Mouse (Mus musculus): ENCODE data around the gene Osm. TPM values are rescaled to one million over a fixed set of nuclear protein-coding genes. Genes with fewer than 3 reads are reported as not detected.

Osm gene
- total and polyA plus RNA-seq, 3 experiments = 11.0 to 15.1 (median 12.5) TPM

- TF ChIP-seq PAX5 (IDR thresholded peaks at IDR 0.05; ENCODE audit: low read length) (no peak), UBTF (IDR thresholded peaks at IDR 0.05; ENCODE audit: low read depth, low read length) (no peak), JUND (conservative IDR thresholded peaks at IDR 0.05; ENCODE audit: low read depth, low read length) (no peak), ZC3H11A (IDR thresholded peaks at IDR 0.05; ENCODE audit: low read depth, low read length) (no peak), TBP (conservative IDR thresholded peaks at IDR 0.05; ENCODE audit: low read depth, low read length) (no peak), BHLHE40 (IDR thresholded peaks at IDR 0.05; ENCODE audit: low read depth, low read length) (no peak), JUN (IDR thresholded peaks at IDR 0.05; ENCODE audit: insufficient read depth, low read depth, low read length) (no peak), USF1 (IDR thresholded peaks at IDR 0.05; ENCODE audit: low read depth, low read length) (no peak), TCF12 (IDR thresholded peaks at IDR 0.05; ENCODE audit: low read depth, low read length) (no peak), EP300 (IDR thresholded peaks at IDR 0.05; ENCODE audit: low read length) (no peak), NRF1 (IDR thresholded peaks at IDR 0.05; ENCODE audit: low read depth, low read length) (no peak), CHD1 (IDR thresholded peaks at IDR 0.05; ENCODE audit: low read depth, low read length) (no peak), ETS1 (conservative IDR thresholded peaks at IDR 0.05; ENCODE audit: low read depth, low read length) (no peak), ZNF384 (IDR thresholded peaks at IDR 0.05; ENCODE audit: low read depth, low read length) (no peak), CTCF (conservative IDR thresholded peaks at IDR 0.05 in 1 of 2, IDR thresholded peaks at IDR 0.05 in 1 of 2; ENCODE audit: low read depth in 2 of 2, low read length in 2 of 2) (no peak), ELF1 (IDR thresholded peaks at IDR 0.05; ENCODE audit: low read depth, low read length) (no peak), RAD21 (IDR thresholded peaks at IDR 0.05; ENCODE audit: low read depth, low read length) (no peak), SMC3 (IDR thresholded peaks at IDR 0.05; ENCODE audit: low read depth, low read length) (no peak), POLR2AphosphoS2 (IDR thresholded peaks at IDR 0.05; ENCODE audit: low read depth, low read length) (no peak)
- no peak overlapping the region for H3K4me3 ChIP-seq (replicated peaks in 1 of 3; ENCODE audit: low read depth in 2 of 3, low read length in 2 of 3, poor library complexity in 1 of 3)
- H3K79me2 ChIP-seq (replicated peaks; ENCODE audit: control insufficient read depth, extremely low read depth, insufficient read depth, poor library complexity, severe bottlenecking) = peaks cover 26% of the 10 kb centered on the region
- H3K36me3 ChIP-seq (replicated peaks in 1 of 2; ENCODE audit: control insufficient read depth in 1 of 2, insufficient read depth in 1 of 2, low read length in 1 of 2) = peaks cover 19 to 37% of the 10 kb centered on the region in 2 experiments
- no peaks in the 10 kb centered on the region for H3K27me3 ChIP-seq (replicated peaks)
- no peak overlapping the region for H3K9ac ChIP-seq (ENCODE audit: insufficient read depth, low read depth)
- no peak overlapping the region for H3K27ac ChIP-seq (ENCODE audit: insufficient read depth, low read depth)
- no peak overlapping the region for H3K4me2 ChIP-seq (ENCODE audit: insufficient read depth, low read depth, poor library complexity, severe bottlenecking)
- no peaks in the 10 kb centered on the region for H3K9me3 ChIP-seq (replicated peaks; ENCODE audit: low read length)
- dilution Hi-C loops (cut with MboI; ENCODE audit: extremely low pct_ligation_motif_present, extremely low pct_unique_long_range_greater_than_20kb, low sequenced_read_pairs) (no loop called here), in situ Hi-C loops (cut with MboI; ENCODE audit: low pct_ligation_motif_present, low pct_unique_long_range_greater_than_20kb, low sequenced_read_pairs) (no loop called here)
- peaks cover 4 to 31% of the 10 kb centered on the region in 2 experiments for H3K4me1 ChIP-seq (ENCODE audit: control insufficient read depth in 1 of 2, insufficient read depth in 2 of 2)
- DNase-seq (ENCODE audit: extremely low read depth) = no peak
Measured at GRCm38 (mm10) chr11:4241180-4241579, 5.0 kb downstream of the Osm start.

DNA sequence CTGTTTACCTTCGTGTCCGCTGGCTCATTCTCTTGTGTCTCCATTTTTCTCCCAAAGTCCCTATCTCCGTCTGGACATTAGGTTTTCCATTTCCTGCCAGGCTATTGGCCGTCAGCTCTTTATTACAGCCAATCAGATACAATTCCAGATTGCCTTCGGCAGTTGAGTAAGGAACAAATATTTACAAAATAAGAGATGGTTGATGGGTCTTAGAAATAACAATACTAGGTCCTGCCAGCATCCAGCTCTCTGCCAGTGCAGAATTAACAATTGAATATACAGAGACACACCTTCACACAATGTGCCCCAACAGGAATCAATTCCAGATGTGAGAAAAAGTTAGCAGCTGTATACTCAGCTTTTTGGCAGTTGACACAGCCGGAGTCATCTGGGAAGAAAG, 9.9 kb downstream of the Osm start:
- peaks cover 3% of the 10 kb centered on the region for H3K9me3 ChIP-seq (replicated peaks; ENCODE audit: low read length)
- H3K27ac ChIP-seq (ENCODE audit: insufficient read depth, low read depth) = no peak overlapping the region
- dilution Hi-C loops (cut with MboI; ENCODE audit: extremely low pct_ligation_motif_present, extremely low pct_unique_long_range_greater_than_20kb, low sequenced_read_pairs) (no loop called here), in situ Hi-C loops (cut with MboI; ENCODE audit: low pct_ligation_motif_present, low pct_unique_long_range_greater_than_20kb, low sequenced_read_pairs) (no loop called here)
- H3K4me1 ChIP-seq (ENCODE audit: control insufficient read depth in 1 of 2, insufficient read depth in 2 of 2) = peaks cover 10 to 39% of the 10 kb centered on the region in 2 experiments
- no peaks in the 10 kb centered on the region for H3K27me3 ChIP-seq (replicated peaks)
- H3K4me3 ChIP-seq (replicated peaks in 1 of 3; ENCODE audit: low read depth in 2 of 3, low read length in 2 of 3, poor library complexity in 1 of 3) = no peak overlapping the region
- no peak for TF ChIP-seq UBTF (IDR thresholded peaks at IDR 0.05; ENCODE audit: low read depth, low read length)
- TF ChIP-seq MYC (IDR thresholded peaks at IDR 0.05; ENCODE audit: low read depth, low read length) = no peak
- TF ChIP-seq ZKSCAN1 (IDR thresholded peaks at IDR 0.05; ENCODE audit: borderline replicate concordance, low read depth, low read length) = no peak
- TF ChIP-seq POLR2A (IDR thresholded peaks at IDR 0.05; ENCODE audit: low read depth, low read length) = no peak
- no peak for TF ChIP-seq PAX5 (IDR thresholded peaks at IDR 0.05; ENCODE audit: low read length)
- TF ChIP-seq NELFE (IDR thresholded peaks at IDR 0.05; ENCODE audit: low read depth, low read length) = no peak
- DNase-seq (ENCODE audit: extremely low read depth) = no peak
- no peak overlapping the region for H3K4me2 ChIP-seq (ENCODE audit: insufficient read depth, low read depth, poor library complexity, severe bottlenecking)
- H3K9ac ChIP-seq (ENCODE audit: insufficient read depth, low read depth) = 0 out of 2 replicates have a peak overlapping the region, but pooled peaks have one; percentile 30
- H3K36me3 ChIP-seq (replicated peaks in 1 of 2; ENCODE audit: control insufficient read depth in 1 of 2, insufficient read depth in 1 of 2, low read length in 1 of 2) = peaks cover 0 to 9% of the 10 kb centered on the region in 2 experiments
- no peaks in the 10 kb centered on the region for H3K79me2 ChIP-seq (replicated peaks; ENCODE audit: control insufficient read depth, extremely low read depth, insufficient read depth, poor library complexity, severe bottlenecking)
